Mouse (Mus musculus) small intestine, adult 2 months (tissue): ENCODE measurements around the gene D16Ertd472e.

Source experiments
- CTCF ChIP-seq: fragments of 200-500 bp; IDR thresholded peaks from 2 replicates; pipeline ENCODE4 v1.5.1; 2012; ENCODE audit warnings: low read depth, mild to moderate bottlenecking, control low read depth, inconsistent platforms, low read length, moderate library complexity, mixed read lengths; ENCODE audit not compliant: insufficient replicate concordance, insufficient read length; ENCODE audit errors: extremely low read depth
- POLR2A ChIP-seq: fragments of 200-500 bp; IDR thresholded peaks from 2 replicates; pipeline ENCODE4 v1.6.1; 2012; ENCODE audit warnings: low read depth, mild to moderate bottlenecking, control low read depth, inconsistent platforms, low read length, moderate library complexity

GRCm38 (mm10) chr16:78573016-78573415 is 3.5 kb downstream of the D16Ertd472e start:
- TF ChIP-seq CTCF = no peak
- no peak for TF ChIP-seq POLR2A
